Mouse (Mus musculus) gastrocnemius, postnatal 36 days (tissue): ENCODE results near the gene Arih1. TPM values are rescaled to one million over a fixed set of nuclear protein-coding genes. Genes with fewer than 3 reads are reported as not detected.
"Not testable (repeated sequence)": the region's sequence is repeated elsewhere in the genome, so short reads cannot be mapped to it uniquely, and the experiment has no call there.

ENCODE experiments used
- DNase-seq, 2 experiments: peaks; one replicate each; pipeline ENCODE4 v3.0.0; 2022
- intact Hi-C: fragments of 180-260 bp; cut with DNase I; formaldehyde crosslinking; loops from one replicate; pipeline ENCODE4 v1.15.1; 2025
- total RNA-seq, 2 experiments: library from RNA; stranded (reverse); gene quantifications; 2 replicates each; pipeline ENCODE4 v1.2.3; 2021

The Arih1 gene
- total RNA-seq, 2 experiments from 2014 or later = 87.9 to 90.4 TPM

- intact Hi-C loops = no loop called here
- no peak for DNase-seq
Measured at GRCm38 (mm10) chr9:59469446-59469845, 17.0 kb downstream of the Arih1 start.

DNA sequence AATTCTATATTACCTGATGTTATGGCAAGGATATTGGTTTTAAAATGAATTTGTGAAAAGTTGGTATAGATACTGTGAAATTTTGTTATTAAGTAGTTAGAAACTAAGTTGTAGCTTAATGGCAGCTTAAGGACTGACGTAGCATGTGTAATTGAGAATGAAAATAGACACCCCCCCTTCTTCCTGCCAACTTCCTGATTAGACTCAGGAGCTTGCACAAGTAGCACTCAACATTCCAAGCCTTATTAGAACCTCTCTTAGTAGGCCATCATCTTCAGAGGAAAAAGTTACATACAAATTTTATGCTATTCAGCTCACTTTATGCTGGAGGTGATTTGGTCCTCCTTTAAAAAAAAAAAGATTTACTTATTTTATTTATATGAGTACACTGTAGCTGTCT, 22.1 kb downstream of the Arih1 start:
- intact Hi-C loops = no loop called here

DNA sequence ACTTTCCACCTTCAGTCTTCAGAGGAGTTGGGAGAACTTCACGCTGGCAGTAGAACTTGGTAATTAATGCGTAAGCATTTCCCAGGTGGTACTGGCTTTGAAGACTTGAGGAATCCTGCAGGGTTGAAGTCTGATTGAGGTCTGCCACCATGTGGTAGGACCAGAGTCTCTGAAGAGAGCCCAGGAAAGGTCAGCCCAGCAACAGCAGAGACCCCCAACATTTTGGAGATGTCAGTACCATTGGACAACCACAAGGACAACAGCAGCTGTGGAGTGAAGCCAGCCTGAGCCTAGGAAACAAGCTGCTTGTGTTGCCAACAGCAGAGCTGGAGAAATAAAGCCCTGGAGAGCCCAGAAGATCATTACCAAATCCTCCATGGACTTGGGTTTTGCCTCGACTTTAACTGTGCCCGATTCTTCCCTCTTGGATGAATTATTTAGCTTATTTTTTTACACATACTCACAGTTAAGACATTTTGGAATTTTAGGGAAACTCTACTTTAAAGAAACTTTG, 27.4 kb downstream of the Arih1 start:
- DNase-seq = peak in 1 of 2 experiments; percentile 20
- intact Hi-C loops = no loop called here

More for the DNA sequence above, 22.1 kb downstream of the Arih1 start:
- no peak for DNase-seq

- no peak for DNase-seq
- intact Hi-C loops = no loop called here
Measured at GRCm38 (mm10) chr9:59458416-59458815, 28.0 kb downstream of the Arih1 start.

- no peak for DNase-seq
- intact Hi-C loops = no loop called here
Measured at GRCm38 (mm10) chr9:59457671-59458070, 28.7 kb downstream of the Arih1 start.

- no peak for DNase-seq
- intact Hi-C loops = no loop called here
Measured at GRCm38 (mm10) chr9:59455404-59456068, 30.9 kb downstream of the Arih1 start.

- intact Hi-C loops = no loop called here
Measured at GRCm38 (mm10) chr9:59433729-59434128, 52.7 kb downstream of the Arih1 start.

GRCm38 (mm10) chr9:59431626-59432025, 54.8 kb downstream of the Arih1 start:
- intact Hi-C loops = no loop called here
- no peak for DNase-seq

More at GRCm38 (mm10) chr9:59433729-59434128, 52.7 kb downstream of the Arih1 start:
- no peak for DNase-seq

DNA sequence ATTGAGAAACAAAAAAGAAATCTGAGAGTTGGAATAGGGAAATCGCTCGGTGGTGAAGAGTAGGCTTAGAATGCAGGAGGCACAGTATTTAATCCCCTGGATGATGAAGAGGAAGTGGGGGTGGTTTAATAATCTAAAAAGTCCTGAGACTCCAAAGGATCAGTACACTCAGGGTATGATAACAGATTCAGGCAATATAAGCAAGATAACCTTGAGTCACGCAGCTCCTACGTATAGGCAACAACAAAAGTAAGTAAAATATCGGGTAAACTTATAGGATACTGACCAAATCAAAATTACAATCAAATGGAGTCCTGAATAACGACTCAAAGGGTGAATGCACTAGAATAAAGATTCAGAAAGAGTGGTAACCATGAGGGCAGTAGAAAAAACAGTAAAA, 65.9 kb downstream of the Arih1 start:
- DNase-seq = no peak
- intact Hi-C loops = no loop called here

- intact Hi-C loops = no loop called here
- DNase-seq = no peak
Measured at GRCm38 (mm10) chr9:59407271-59407670, 79.1 kb downstream of the Arih1 start.

- DNase-seq = peak in 1 of 2 experiments; percentile 20
- intact Hi-C loops = no loop called here
Measured at GRCm38 (mm10) chr9:59389086-59389485, 97.3 kb downstream of the Arih1 start.

DNA sequence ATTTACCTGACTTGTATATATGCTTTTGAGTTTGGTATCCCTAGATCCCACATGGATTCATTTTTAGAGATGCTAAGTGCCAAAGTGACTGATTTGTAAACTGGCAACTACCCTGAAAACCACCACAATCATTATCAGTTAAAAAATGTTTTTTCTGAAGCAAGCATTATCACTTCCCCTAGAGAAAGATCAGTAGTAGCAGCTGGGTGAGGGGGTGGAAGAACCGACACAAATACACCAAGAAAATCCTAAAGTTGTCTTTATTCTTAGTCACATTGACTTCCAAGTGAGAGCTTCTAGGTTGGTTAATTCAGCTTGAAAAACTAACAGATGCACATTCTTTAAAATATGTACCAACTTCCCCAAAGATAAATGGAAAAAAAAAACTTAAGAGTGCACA, 98.1 kb downstream of the Arih1 start:
- intact Hi-C loops = no loop called here
- no peak for DNase-seq

DNA sequence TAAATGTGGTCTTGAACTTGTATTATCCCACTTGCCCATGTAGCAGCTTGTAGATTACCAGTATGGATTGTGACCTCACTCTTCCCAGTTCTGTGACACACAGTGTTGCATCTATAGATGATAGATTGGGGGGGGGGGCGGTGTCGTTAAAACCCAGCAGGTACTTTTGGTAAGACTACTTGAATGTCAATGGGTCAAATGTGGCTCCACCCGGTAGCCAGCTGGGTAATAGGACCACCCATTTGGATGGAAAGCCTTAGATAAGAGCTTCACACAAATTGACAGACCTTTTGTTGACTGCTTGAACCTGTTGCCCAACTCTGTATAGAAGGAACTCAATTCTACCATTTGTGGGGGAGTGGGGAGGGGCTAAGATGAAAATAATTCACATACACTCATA, 99.0 kb downstream of the Arih1 start:
- intact Hi-C loops = no loop called here
- DNase-seq = no peak

DNA sequence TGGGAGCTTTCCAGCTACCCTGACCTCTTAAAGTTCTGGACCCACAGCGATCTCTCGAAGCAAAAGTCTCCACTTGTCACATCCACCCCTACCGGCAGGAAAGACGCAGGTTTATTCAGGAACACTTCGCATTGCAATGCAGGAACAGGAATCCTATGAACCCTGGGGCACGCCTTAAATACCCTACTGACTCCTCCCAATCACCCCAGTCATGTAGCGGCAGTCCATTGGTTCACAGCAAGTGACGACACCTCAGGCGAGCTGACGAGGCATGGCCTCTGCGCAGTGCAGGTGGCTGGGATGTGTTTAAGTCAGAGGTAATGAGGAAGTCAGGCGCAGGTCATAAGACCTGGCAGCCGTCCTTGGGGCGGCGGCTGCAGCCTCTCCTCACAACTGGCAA, 110.8 kb downstream of the Arih1 start:
- no peak for DNase-seq
- intact Hi-C loops = no loop called here

GRCm38 (mm10) chr9:59369646-59370045, 116.8 kb downstream of the Arih1 start:
- no peak for DNase-seq
- intact Hi-C loops = no loop called here

DNA sequence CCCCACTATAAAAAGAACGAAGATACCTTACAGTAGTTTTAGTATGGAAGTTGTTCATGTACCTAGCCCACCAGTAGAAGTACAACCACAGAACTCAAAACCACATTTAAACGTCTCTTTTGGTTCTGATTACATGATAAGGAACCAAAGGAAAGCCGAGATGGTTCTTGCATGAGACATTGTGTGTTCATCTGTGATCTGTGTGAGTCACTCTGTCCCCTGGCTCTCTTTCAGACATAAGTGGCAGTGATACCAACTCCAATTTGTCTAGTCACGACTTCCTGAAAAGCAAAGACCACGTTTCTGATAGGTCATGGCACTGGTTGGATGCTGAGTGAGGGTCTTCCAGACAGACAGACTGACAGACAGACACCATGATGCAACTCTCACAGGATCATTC, 117.2 kb downstream of the Arih1 start:
- intact Hi-C loops = no loop called here
- no peak for DNase-seq

DNA sequence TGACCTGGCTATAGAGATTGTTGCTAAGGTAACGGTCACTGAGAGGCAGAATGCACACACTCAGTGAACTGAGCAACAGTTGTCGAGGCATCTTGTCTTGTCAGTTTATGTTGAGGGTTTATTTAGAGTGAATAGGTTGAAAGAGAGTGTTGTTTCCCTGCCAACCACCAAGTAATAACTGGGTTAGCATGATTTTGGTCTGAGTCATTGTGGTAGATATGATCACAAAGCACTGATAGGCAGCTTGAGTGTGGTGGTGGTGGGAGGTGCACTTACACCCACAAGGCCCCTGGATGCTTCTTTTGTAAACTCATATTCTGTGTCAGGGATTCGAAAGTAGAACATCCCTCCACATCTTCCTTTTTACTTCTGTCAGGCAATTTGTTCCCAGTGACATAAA, 125.9 kb downstream of the Arih1 start:
- DNase-seq, intact Hi-C loops: not testable (repeated sequence)

GRCm38 (mm10) chr9:59358041-59358440, 128.4 kb downstream of the Arih1 start:
- intact Hi-C loops, DNase-seq: not testable (repeated sequence)

DNA sequence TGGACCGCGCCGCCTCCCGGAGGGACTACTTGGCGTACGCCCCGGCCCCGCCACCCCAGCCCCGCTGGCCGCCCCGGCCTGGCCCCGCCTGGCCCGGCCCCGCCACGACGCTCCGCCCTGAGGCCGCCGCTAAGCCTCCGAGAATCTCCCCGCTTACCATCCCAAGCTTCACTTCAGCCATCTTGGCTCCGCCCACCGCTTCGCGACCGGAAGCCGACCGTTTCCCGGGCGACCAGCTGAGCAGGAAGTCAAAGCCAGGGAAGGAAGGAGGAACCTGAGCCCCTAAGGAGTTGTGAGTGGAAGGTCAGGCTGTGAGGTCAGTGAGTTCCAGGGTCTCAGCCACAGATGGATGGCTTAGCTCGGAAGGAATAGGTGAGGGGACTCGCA, 133.2 kb downstream of the Arih1 start, which contains the start of gene Bbs4:
Gene Bbs4, minus strand, starts transcription at position 256 of the 387 bp plus-strand sequence.
- DNase-seq = peak; percentile 87 to 93
- intact Hi-C loops = no loop called here

DNA sequence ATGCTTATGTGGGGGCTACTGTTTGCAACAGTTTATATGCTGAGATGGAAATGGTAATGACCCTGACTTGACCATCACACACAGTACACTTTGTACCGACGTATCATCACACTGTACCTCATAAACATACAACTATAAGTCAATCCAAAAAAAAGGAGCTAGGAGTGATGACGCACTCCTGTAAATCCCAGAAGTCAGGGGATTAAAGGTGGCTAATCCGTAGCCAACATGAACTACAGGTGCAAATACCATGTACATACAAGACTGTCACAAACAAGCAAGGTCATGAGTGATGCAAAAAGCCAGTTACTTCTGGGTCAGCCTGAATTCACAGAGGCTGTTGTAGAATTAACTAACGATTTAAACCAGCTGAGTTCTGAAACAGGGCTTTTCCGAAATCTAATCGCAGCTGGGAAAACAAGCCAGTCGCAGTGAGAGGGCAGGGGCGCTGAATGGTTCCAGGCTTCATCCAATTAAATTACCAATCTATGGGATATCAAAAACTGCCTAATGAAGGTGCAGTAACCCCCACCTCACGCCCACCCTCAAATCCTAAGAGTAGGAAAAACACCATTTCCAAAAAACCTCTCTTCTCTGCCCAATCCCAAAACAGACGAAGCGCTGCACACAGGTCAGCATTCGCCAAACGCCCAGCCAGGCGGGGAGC, 133.7 kb downstream of the Arih1 start:
- intact Hi-C loops = no loop called here
- no peak for DNase-seq

DNA sequence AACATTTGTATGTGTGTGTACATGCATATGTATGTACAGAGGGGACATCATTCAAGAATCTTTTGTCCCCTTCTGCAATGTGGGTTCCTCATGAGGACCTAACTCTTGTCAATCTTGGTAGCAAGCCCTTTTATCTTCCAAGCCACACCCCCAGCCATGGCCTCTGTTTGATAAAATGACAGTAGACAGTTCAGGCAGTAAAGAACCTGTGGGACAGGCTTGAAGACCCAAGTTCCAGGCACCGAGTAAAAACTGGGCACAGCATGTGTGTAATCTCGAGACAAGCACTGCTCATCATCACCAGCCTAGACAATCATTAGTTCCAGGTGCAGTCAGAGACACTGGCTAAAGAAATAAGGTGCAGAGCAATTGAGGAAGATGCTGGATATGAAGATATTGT, 140.2 kb downstream of the Arih1 start:
- intact Hi-C loops = no loop called here
- no peak for DNase-seq

GRCm38 (mm10) chr9:59340002-59340401, 146.4 kb downstream of the Arih1 start:
- DNase-seq = no peak
- intact Hi-C loops = no loop called here
